Mouse (Mus musculus) lung, embryonic 15.5 days (tissue): ENCODE data around the gene Psmb8. TPM values are rescaled to one million over a fixed set of nuclear protein-coding genes. Genes with fewer than 3 reads are reported as not detected.

Experiments used
- ATAC-seq: fragments of 200-750 bp; cut with Nextera tagmentation; 2 replicates; pipeline ENCODE4 v1.8.0; 2017; ENCODE audit warnings: moderate number of reproducible peaks, borderline replicate concordance; ENCODE audit not compliant: low FRiP score, low TSS enrichment; ENCODE audit errors: extremely low read depth
- H3K27ac ChIP-seq: fragments of 300-500 bp; sonication (generic); 2 replicates; pipeline ENCODE4 v1.5.1; 2015; ENCODE audit warnings: moderate library complexity, mild to moderate bottlenecking, inconsistent platforms
- H3K27me3 ChIP-seq: fragments of 300-500 bp; sonication (generic); 2 replicates; pipeline ENCODE4 v1.6.1; 2015; ENCODE audit warnings: inconsistent platforms
- H3K36me3 ChIP-seq: fragments of 300-500 bp; sonication (generic); 2 replicates; pipeline ENCODE4 v1.6.1; 2015; ENCODE audit warnings: inconsistent platforms
- H3K4me1 ChIP-seq: fragments of 300-500 bp; sonication (generic); 2 replicates; pipeline ENCODE4 v1.6.1; 2015; ENCODE audit warnings: inconsistent platforms
- H3K4me2 ChIP-seq: fragments of 300-500 bp; sonication (generic); 2 replicates; pipeline ENCODE4 v1.6.1; 2015; ENCODE audit warnings: inconsistent platforms, mild to moderate bottlenecking, moderate library complexity
- H3K4me3 ChIP-seq: fragments of 300-500 bp; sonication (generic); 2 replicates; pipeline ENCODE4 v1.5.1; 2015; ENCODE audit warnings: mild to moderate bottlenecking, inconsistent platforms
- H3K9ac ChIP-seq: fragments of 300-500 bp; sonication (generic); 2 replicates; pipeline ENCODE4 v1.6.1; 2015; ENCODE audit warnings: inconsistent platforms
- H3K9me3 ChIP-seq: fragments of 300-500 bp; sonication (generic); 2 replicates; pipeline ENCODE4 v1.6.1; 2016; ENCODE audit warnings: inconsistent platforms
- WGBS: fragments of 180-500 bp; shearing (Covaris S2); methylation state at CpG from one replicate; pipeline ENCODE4 v1.1.7; 2015; 5-methylcytosine and 5-hydroxymethylcytosine counted together
- polyA plus RNA-seq: library from polyadenylated mRNA; unstranded; fragments of >200 nt; fragmentation: Nextera tagmentation; extraction: Ambion mirVana; gene quantifications from 2 replicates; pipeline ENCODE4 v1.2.1, GENCODE M21; 2015

The Psmb8 gene
- polyA plus RNA-seq, 1 experiment from 2014 or later: 29.7 TPM

DNA sequence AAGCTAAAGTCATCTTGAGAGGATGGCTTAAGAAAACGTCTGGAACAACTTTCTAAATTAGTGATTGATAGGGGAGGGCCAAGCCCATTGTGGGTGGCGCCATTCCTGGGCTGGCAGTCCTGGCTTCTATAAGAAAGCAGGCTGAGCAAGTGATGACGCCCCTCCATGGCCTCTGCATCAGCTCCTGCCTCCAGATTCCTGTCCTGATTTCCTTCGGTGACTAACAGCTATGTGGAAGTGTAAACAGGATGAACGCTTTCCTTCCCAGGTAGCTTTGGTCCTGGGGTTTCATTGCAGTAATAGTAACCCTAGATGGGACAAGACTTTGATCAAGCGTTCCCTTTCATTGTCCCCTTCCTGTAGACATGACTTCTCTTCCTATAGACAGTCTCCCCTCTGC lies 18.5 kb upstream of the Psmb8 start:
- Histone ChIP-seq H3K4me2 (no peak overlapping the region), H3K27ac (no peak overlapping the region), H3K4me3 (no peak overlapping the region), H3K9ac (no peak overlapping the region), H3K27me3 (0 out of 2 replicates have a peak, but pooled peaks cover 10% of the 10 kb centered on the region), H3K9me3 (peaks cover 6% of the 10 kb centered on the region; the same call in 1 of the 2 replicates), H3K4me1 (no peaks in the 10 kb centered on the region), H3K36me3 (no peaks in the 10 kb centered on the region)
- 49% methylated on average over 6 of the region's 6 CpGs for WGBS
- ATAC-seq: no peak

DNA sequence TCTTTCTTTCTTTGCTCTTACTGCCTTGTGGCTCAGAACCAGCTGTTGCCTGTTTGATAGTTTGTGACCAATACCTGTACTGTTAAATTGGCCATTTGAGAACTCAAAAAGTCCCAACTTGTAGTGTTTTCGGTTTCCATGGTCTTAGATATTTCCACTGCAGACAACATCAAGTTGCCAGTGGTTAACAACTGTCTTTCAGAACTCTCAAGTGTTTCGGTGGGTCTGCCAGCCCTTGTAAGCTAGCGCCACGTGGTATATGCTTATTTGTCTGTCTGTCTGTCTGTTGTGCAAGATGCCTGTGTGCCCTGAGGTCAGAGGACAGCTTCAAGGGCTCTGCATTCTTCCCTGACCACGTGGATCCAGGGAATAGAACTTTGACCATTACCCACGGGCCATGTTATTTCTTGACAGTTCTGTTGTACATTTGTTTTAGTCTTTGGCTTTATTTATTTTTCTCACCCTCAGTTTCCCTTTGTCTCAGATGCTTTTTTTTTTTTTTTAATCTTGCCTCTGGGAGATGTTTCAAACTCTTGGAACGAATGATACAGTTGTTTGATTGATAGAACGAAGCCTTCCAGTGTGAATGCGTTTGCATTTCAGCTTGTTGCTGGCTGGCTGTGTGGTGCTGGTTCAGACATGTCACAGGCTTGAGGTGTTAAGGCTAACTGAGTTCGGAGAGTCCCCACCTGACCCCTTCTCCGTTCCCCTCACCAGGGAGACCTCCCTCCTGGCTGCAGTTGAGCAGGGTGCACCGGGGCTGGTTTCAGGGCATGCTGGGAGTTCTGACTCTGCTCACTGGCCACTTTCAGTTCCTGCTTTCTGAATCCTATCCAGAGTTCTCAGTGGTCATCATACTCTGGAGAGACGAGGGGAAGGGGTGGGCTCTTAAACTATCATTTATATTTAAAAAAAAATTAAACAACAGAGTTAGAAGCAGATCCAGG lies 17.3 kb upstream of the Psmb8 start:
- Histone ChIP-seq H3K4me3 (no peak overlapping the region), H3K27me3 (0 out of 2 replicates have a peak, but pooled peaks cover 12% of the 10 kb centered on the region), H3K9ac (no peak overlapping the region), H3K4me2 (no peak overlapping the region), H3K9me3 (peaks cover 6% of the 10 kb centered on the region; the same call in 1 of the 2 replicates), H3K36me3 (no peaks in the 10 kb centered on the region), H3K27ac (no peak overlapping the region), H3K4me1 (no peaks in the 10 kb centered on the region)
- WGBS: 57% methylated on average over 13 of the region's 13 CpGs
- no peak for ATAC-seq

DNA sequence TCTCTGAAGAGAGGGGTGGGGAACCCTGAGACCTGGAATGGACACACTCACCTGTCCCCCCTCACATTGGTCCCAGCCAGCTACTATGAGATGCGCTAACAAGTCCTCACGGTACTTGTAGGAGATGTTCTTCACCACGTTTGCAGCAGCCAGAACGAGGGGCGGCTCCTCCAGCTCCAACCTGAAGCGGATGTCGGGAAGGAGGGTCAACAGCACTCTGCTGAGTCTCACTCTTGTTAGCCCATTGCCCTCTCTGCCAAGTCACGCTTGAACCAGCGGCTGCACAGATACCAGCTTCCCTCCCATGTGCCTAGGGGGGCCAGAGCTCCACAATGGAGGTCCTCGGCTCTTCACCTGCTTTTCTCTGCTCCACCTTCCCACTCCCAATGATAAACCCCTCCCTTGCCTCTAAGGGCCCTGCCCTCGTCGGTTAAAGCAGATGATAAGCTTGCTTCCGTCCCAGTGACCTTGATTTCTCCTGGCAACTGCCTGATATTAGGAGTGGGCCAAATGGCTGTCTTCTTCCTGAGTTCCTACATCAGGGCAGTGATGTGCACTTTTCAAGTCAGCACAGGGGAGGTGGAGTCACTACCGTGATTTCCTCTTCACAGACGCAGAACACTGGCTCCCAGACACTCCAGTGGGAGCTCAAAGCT lies 13.8 kb upstream of the Psmb8 start:
- ATAC-seq: no peak
- Histone ChIP-seq H3K27ac (no peak overlapping the region), H3K4me2 (no peak overlapping the region), H3K9me3 (no peaks in the 10 kb centered on the region), H3K36me3 (no peaks in the 10 kb centered on the region), H3K9ac (no peak overlapping the region), H3K27me3 (peaks cover 27% of the 10 kb centered on the region), H3K4me3 (no peak overlapping the region), H3K4me1 (peaks cover 15% of the 10 kb centered on the region)
- 61% methylated on average over 15 of the region's 15 CpGs for WGBS

DNA sequence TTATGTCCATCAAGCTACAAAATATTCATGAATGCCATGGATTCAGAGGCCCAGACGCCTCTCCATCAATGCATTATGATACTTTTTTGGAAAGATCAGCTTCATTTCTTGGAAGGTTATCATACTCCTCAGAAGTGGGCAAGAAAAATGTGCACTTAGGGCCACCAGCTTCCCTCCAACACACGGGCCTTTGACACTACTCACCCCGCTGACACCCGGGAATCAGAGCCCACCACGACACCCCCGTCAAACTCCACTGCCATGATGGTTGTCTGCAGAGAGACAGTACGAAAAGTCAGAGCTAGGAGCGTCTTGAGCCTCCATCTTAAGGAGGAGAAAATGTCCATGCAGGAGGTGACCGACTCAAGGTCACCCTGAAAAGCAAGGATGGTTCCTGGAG lies 12.0 kb upstream of the Psmb8 start:
- Histone ChIP-seq H3K9ac (no peak overlapping the region), H3K27ac (no peak overlapping the region), H3K4me1 (peaks cover 15% of the 10 kb centered on the region), H3K4me2 (no peak overlapping the region), H3K9me3 (no peaks in the 10 kb centered on the region), H3K36me3 (no peaks in the 10 kb centered on the region), H3K27me3 (peaks cover 27% of the 10 kb centered on the region), H3K4me3 (no peak overlapping the region)
- ATAC-seq: no peak
- WGBS: 81% methylated on average over 9 of the region's 9 CpGs

DNA sequence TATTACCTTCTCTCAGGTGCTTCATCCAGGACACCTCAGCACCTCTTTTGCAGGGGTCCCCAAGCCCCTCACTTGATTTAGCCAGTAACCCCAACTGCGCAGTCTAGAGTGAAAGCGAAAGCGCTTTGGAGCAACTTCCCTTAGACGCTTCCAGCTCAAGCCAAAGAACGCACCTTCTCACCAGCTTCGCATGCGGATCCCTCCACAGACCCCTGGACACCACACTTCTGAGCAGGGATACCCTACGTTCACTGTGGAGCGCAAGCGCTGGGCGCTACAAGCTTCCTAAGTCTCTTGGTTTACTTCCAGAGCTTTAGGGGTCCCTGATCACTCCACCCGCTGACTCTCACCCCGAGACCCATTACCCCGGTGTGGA lies 10.6 kb upstream of the Psmb8 start:
- Histone ChIP-seq H3K27ac (0 out of 2 replicates have a peak overlapping the region, but pooled peaks have one; percentile 73), H3K9ac (peak overlapping the region; percentile 44), H3K27me3 (peaks cover 27% of the 10 kb centered on the region), H3K36me3 (no peaks in the 10 kb centered on the region), H3K4me3 (peak overlapping the region; percentile 63), H3K9me3 (no peaks in the 10 kb centered on the region), H3K4me1 (peaks cover 15% of the 10 kb centered on the region), H3K4me2 (peak overlapping the region; percentile 96)
- ATAC-seq: no peak; the same call in 1 of the 2 replicates
- 7% methylated on average over 14 of the region's 14 CpGs for WGBS

DNA sequence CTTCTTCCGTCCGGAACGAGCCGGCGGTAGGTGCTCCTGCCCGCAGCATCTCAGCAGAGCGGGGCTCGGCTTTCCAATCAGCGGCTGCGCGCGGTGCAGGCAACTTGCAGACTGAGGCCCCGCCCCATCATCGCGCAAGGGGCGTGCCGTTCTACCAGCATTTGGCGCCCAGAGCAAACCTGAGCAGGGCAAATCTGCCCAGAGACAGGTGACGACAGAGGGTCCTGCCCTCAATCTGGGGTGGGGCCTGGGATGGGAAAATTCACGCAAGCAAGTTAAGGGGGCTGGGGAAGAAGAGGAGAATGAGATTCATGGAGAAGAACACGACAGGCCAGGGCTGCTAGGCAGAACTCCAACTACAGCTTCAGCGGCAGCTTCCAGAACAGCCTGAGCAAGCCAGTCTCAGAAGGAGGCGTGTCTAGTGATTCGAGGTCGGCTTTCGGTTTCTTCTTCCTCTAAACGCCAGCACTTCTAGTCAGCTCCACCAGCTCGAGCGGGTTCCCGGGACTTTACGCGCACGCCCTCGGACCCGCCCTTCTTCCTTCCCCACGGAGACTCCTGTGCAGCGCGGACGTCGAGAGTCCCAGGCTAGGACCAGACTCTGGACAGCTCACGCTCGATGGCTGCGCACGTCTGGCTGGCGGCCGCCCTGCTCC lies 10.1 kb upstream of the Psmb8 start, which contains the start of the genes Tap1 and Psmb9:
Gene Tap1, plus strand, starts transcription at position 293 of the 656 bp plus-strand sequence.
Gene Psmb9, minus strand, starts transcription at position 504 of the 656 bp plus-strand sequence.
- peak within 1 kb of the TSS; percentile 63 for H3K4me3 ChIP-seq
- no peaks in the 10 kb centered on the region for H3K9me3 ChIP-seq
- H3K27me3 ChIP-seq: peaks cover 32% of the 10 kb centered on the region
- peak within 1 kb of the TSS; percentile 73 for H3K27ac ChIP-seq
- WGBS: 0% methylated on average over 46 of the region's 46 CpGs
- peak within 1 kb of the TSS; percentile 69 for H3K9ac ChIP-seq
- peak within 1 kb of the TSS; percentile 96 for H3K4me2 ChIP-seq
- no peaks in the 10 kb centered on the region for H3K36me3 ChIP-seq
- ATAC-seq: peak; percentile 95
- peaks cover 15% of the 10 kb centered on the region for H3K4me1 ChIP-seq

DNA sequence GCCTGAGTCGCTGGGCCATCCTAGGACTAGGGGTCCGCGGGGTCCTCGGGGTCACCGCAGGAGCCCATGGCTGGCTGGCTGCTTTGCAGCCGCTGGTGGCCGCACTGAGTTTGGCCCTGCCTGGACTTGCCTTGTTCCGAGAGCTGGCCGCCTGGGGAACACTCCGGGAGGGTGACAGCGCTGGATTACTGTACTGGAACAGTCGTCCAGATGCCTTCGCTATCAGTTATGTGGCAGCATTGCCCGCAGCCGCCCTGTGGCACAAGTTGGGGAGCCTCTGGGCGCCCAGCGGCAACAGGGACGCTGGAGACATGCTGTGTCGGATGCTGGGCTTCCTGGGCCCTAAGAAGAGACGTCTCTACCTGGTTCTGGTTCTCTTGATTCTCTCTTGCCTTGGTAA lies 9.5 kb upstream of the Psmb8 start:
- Histone ChIP-seq H3K4me1 (peaks cover 15% of the 10 kb centered on the region), H3K27me3 (peaks cover 37% of the 10 kb centered on the region), H3K27ac (peak overlapping the region; percentile 73), H3K4me2 (peak overlapping the region; percentile 96), H3K9me3 (no peaks in the 10 kb centered on the region), H3K4me3 (peak overlapping the region; percentile 63), H3K9ac (peak overlapping the region; percentile 69), H3K36me3 (no peaks in the 10 kb centered on the region)
- WGBS: 5% methylated on average over 20 of the region's 20 CpGs
- ATAC-seq: no peak

DNA sequence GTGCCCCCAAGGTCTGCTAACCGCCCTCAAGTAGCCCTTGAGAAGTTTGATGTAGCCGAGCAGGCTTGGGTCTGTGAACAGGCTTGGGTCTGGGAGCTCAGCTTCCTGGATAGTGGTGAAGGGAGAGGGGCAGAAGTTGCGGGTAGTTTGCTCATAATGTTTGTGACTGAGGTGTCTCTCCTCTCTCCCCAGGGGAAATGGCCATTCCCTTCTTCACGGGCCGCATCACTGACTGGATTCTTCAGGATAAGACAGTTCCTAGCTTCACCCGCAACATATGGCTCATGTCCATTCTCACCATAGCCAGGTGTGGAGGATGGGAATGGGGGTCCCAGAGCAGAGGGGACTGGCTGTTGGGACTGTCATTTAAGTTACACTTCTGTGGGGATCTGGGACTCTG lies 8.5 kb upstream of the Psmb8 start:
- 55% methylated on average over 6 of the region's 6 CpGs for WGBS
- no peak for ATAC-seq
- Histone ChIP-seq H3K4me1 (peaks cover 15% of the 10 kb centered on the region), H3K36me3 (no peaks in the 10 kb centered on the region), H3K27me3 (peaks cover 37% of the 10 kb centered on the region), H3K4me2 (no peak overlapping the region), H3K9ac (no peak overlapping the region), H3K4me3 (no peak overlapping the region), H3K27ac (no peak overlapping the region), H3K9me3 (no peaks in the 10 kb centered on the region)

DNA sequence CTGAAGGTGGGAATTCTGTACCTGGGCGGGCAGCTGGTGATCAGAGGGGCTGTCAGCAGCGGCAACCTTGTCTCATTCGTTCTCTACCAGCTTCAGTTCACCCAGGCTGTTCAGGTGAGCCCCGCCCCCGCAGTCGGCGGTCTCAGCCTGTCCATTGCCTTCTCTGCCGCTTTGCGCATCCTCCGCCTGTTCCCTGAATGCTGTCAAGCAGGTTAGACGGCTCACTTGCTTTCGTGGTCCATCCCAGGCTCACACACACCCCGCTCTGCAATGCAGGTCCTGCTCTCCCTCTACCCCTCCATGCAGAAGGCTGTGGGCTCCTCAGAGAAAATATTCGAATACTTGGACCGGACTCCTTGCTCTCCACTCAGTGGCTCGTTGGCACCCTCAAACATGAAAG lies 4.7 kb upstream of the Psmb8 start:
- H3K9me3 ChIP-seq: no peaks in the 10 kb centered on the region
- WGBS: 17% methylated on average over 16 of the region's 16 CpGs
- no peak overlapping the region for H3K4me3 ChIP-seq
- no peaks in the 10 kb centered on the region for H3K36me3 ChIP-seq
- no peak for ATAC-seq
- H3K9ac ChIP-seq: no peak overlapping the region
- no peak overlapping the region for H3K27ac ChIP-seq
- H3K4me2 ChIP-seq: no peak overlapping the region
- peaks cover 9% of the 10 kb centered on the region for H3K4me1 ChIP-seq
- peaks cover 55% of the 10 kb centered on the region for H3K27me3 ChIP-seq

DNA sequence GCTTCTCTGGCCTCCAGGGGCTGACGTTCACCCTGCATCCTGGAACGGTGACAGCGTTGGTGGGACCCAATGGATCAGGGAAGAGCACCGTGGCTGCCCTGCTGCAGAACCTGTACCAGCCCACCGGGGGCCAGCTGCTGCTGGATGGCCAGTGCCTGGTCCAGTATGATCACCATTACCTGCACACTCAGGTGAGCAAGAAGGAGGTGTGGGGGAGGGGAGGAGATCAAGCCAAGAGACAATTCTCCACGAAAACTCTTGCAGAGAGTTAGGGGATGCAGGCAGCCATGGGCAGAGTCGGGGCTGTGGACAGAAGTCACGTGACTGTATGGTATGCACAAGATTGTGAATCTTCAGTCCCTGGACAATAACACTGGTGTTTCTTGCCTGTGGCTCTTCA lies 4.1 kb upstream of the Psmb8 start:
- Histone ChIP-seq H3K9me3 (no peaks in the 10 kb centered on the region), H3K4me3 (no peak overlapping the region), H3K4me1 (peaks cover 5% of the 10 kb centered on the region; the same call in 1 of the 2 replicates), H3K36me3 (no peaks in the 10 kb centered on the region), H3K27me3 (peaks cover 61% of the 10 kb centered on the region), H3K27ac (no peak overlapping the region), H3K4me2 (no peak overlapping the region), H3K9ac (no peak overlapping the region)
- no peak for ATAC-seq
- 47% methylated on average over 8 of the region's 8 CpGs for WGBS

DNA sequence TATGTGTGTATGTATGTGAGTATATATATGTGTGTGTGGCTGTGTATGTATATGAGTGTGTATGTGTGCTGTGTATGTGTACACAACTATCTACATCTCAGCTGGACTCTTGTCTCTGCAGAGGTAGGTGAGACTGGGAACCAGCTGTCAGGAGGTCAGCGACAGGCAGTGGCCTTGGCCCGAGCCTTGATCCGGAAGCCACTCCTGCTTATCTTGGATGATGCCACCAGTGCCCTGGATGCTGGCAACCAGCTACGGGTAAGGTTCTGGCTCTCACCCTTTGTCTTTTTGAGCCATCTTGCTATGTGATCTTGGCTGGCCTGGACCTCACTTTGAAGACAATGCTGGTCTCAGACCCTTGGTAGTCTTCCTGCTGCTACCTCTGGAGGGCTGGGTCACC lies 2.8 kb upstream of the Psmb8 start:
- ATAC-seq: no peak
- Histone ChIP-seq H3K4me1 (peaks cover 5% of the 10 kb centered on the region; the same call in 1 of the 2 replicates), H3K4me2 (no peak overlapping the region), H3K27me3 (peaks cover 68% of the 10 kb centered on the region), H3K27ac (no peak overlapping the region), H3K4me3 (no peak overlapping the region), H3K9ac (no peak overlapping the region), H3K9me3 (no peaks in the 10 kb centered on the region), H3K36me3 (no peaks in the 10 kb centered on the region)
- WGBS: 76% methylated on average over 4 of the region's 4 CpGs
